Mouse (Mus musculus): ENCODE data around the gene Fcgr3. TPM values are rescaled to one million over a fixed set of nuclear protein-coding genes. Genes with fewer than 3 reads are reported as not detected.
A peak's percentile ranks its signal among the peaks of the same experiment; 100 is the strongest.
"Not testable (repeated sequence)": the region's sequence is repeated elsewhere in the genome, so short reads cannot be mapped to it uniquely, and the experiment has no call there.

Fcgr3 gene
- total RNA-seq, 2 experiments from 2014 or later: 12.5 to 14.2 TPM

DNA sequence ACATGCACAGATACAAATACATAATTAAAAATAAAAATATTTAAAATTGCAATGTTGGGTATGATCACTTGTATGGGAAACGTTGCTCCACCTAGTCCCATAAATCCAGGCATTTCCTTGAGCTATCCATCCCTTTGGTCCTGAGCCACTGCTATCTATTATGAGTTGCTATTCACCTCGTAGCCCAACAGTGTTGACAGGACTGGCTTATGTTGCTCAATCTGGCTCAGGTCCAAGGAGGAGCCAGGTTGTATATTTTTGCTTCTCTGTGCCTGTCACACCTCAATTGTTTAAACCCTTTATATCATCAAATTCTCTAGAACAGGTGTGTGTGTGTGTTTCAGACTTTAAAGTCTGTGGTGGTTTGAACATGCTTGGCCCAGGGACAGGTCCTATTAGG lies 26.0 kb upstream of the Fcgr3 start:
- DNase-seq (ENCODE audit: extremely low spot score in 1 of 2, low spot score in 2 of 2): no peak
- intact Hi-C loops (cut with DNase I): no loop called here

- no peak for DNase-seq (ENCODE audit: extremely low spot score in 1 of 2, low spot score in 2 of 2)
- intact Hi-C loops (cut with DNase I): no loop called here
Observed at GRCm38 (mm10) chr1:171089891-171090290, 25.2 kb upstream of the Fcgr3 start.

- DNase-seq (ENCODE audit: extremely low spot score in 1 of 2, low spot score in 2 of 2); intact Hi-C loops (cut with DNase I): not testable (repeated sequence)
Observed at GRCm38 (mm10) chr1:171088237-171088869, 23.6 kb upstream of the Fcgr3 start.

DNA sequence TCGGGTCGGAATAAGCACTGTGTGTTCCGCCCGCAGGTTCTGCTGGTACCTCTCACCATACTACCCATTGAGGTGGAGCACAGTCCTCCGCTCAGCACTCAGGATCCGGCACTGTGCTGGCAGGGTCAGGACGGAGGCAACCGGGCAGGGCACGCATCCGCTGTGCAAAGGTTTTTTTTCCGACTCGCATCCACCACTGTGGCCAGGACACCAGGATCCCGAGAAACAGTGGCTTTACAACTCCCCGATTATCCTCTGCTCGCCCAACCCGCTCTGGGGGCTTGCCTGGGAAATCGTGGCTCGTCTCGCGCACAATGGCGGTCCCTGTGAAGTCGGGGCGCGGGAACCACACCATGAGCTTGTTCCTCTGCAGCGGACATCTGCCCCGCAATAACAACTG lies 21.0 kb upstream of the Fcgr3 start:
- intact Hi-C loops (cut with DNase I): no loop called here

DNA sequence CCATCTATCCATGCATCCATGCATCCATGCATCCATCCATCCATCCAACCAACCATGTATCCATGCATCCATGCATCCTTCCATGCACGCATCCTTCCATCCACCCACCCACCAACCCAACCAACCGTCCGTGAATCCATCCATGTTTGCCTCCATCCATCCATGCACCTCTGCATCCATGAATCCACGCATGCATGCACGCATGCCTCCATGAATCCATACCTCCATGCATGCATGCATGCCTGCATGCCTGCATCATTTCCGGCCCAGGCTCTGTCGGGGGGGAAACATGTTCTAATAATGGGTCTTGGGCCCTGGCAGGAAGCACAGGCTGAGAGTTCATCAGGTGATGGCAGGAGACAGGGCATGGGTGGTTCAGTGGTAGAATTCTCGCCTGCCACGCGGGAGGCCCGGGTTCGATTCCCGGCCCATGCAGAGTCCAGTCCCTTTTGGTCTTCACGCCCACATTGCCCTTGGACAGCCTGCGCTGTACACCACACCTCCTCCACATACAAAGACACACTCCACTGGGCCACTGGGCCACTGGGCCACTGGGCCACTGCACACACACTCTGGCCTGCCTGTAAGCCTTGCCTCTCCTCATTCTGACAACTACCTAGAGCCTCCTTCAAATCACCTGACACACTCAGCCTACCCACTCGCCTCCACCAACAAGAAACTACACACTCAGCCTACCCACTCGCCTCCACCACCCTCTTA lies 16.9 kb upstream of the Fcgr3 start:
- DNase-seq (ENCODE audit: extremely low spot score in 1 of 2, low spot score in 2 of 2); intact Hi-C loops (cut with DNase I): not testable (repeated sequence)

More for the DNA sequence above, 21.0 kb upstream of the Fcgr3 start:
- DNase-seq (ENCODE audit: extremely low spot score in 1 of 2, low spot score in 2 of 2): no peak

GRCm38 (mm10) chr1:171079825-171080224 lies 15.1 kb upstream of the Fcgr3 start:
- DNase-seq (ENCODE audit: extremely low spot score in 1 of 2, low spot score in 2 of 2); intact Hi-C loops (cut with DNase I): not testable (repeated sequence)

DNA sequence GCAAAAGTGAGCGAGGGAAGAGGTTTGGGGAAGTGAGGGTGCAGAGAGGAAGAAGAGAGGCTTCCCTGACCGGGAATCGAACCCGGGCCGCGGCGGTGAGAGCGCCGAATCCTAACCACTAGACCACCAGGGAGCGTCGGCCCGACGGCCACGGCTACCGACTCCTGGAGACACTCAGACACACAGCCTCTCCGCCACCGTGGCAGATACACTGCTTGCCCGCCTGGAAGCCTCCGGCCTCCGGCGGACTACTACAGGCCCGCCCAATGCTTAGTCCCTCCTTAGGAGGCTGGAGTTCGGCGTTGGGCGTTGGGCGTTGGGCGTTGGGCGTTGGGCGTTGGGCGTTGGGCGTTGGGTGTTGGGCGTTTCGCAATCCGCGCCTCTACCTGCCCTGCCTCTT lies 14.6 kb upstream of the Fcgr3 start:
- intact Hi-C loops (cut with DNase I); DNase-seq (ENCODE audit: extremely low spot score in 1 of 2, low spot score in 2 of 2): not testable (repeated sequence)

DNA sequence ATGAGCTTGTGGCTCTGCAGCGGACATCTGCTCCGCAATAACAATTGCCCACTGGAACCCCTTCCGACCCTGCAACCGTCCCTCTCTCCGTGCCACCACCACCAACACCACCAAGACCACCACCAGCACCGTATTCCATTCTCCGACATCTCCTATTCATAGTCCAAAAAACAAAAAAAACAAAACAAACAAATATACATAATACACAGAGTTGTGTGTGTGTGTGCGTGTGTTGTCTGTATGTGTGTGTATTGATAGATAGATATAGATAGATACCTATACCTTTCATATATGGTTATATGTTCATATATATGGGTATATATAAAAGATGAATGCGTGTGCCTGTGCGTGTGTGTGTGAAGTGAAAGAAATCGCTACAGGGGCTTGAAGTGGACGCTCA lies 13.7 kb upstream of the Fcgr3 start:
- DNase-seq (ENCODE audit: extremely low spot score in 1 of 2, low spot score in 2 of 2); intact Hi-C loops (cut with DNase I): not testable (repeated sequence)

DNA sequence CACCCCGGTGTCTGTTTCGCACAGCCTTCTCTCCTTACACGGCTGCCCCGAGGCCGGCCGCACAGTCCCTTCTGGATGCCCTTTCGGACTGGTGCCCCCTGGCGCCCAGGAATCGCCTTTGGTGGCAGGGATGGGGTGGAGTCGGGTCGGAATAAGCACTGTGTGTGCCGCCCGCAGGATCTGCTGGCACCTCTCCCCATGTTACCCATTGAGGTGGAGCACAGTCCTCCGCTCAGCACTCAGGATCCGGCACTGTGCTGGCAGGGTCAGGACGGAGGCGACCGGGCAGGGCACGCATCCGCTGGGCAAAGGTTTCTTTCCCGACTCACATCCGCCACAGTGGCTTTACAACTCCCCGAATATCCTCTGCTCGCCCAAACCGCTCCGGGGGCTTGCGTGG lies 13.2 kb upstream of the Fcgr3 start:
- DNase-seq (ENCODE audit: extremely low spot score in 1 of 2, low spot score in 2 of 2): peak in 1 of 2 experiments; percentile 40
- intact Hi-C loops (cut with DNase I): not testable (repeated sequence)

DNA sequence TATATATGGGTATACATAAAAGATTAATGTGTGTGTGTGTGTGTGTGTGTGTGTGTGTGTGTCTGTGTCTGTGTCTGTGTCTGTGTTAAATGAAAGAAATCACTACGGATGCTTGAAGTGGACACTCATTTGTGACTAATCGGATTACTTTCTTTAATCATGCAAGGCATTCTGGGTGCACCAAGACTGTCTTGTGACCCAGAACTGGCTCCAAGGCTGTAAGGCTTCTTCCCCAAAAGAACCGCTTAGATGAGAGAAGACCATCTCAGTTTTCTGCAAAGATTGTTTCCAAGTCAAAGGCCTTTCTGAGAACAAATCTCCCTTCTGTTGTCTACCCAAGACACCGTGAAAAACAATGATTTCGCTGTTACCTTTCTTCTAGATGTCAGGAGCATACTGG lies 12.5 kb upstream of the Fcgr3 start:
- intact Hi-C loops (cut with DNase I); DNase-seq (ENCODE audit: extremely low spot score in 1 of 2, low spot score in 2 of 2): not testable (repeated sequence)

- DNase-seq (ENCODE audit: extremely low spot score in 1 of 2, low spot score in 2 of 2); intact Hi-C loops (cut with DNase I): not testable (repeated sequence)
Observed at GRCm38 (mm10) chr1:171076176-171076575, 11.4 kb upstream of the Fcgr3 start.

DNA sequence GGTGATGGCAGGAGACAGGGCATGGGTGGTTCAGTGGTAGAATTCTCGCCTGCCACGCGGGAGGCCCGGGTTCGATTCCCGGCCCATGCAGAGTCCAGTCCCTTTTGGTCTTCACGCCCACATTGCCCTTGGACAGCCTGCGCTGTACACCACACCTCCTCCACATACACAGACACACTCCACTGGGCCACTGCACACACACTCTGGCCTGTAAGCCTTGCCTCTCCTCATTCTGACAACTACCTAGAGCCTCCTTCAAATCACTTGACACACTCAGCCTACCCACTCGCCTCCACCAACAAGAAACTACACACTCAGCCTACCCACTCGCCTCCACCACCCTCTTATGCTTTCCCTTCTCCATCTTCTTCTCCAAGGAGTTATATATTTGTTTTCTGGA lies 9.5 kb upstream of the Fcgr3 start:
- DNase-seq (ENCODE audit: extremely low spot score in 1 of 2, low spot score in 2 of 2); intact Hi-C loops (cut with DNase I): not testable (repeated sequence)

DNA sequence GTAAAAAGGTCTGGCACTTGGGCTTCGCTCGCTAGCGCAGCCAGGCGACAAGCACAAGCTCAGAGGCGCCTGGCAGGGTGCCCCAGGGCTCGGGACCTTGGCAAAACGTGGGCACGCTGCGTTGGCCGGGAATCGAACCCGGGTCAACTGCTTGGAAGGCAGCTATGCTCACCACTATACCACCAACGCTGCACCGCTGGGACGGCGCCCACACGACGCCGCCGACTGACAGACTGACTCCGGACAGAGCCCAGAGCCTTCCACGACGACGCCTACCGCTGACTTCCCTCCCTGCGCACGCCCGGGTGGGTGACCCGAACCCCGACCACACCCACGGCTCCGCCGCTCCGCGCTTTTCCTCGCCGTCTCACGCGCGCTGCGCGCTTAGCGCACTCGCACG lies 7.5 kb upstream of the Fcgr3 start:
- DNase-seq (ENCODE audit: extremely low spot score in 1 of 2, low spot score in 2 of 2); intact Hi-C loops (cut with DNase I): not testable (repeated sequence)

- intact Hi-C loops (cut with DNase I); DNase-seq (ENCODE audit: extremely low spot score in 1 of 2, low spot score in 2 of 2): not testable (repeated sequence)
Observed at GRCm38 (mm10) chr1:171071726-171072125, 7.0 kb upstream of the Fcgr3 start.

GRCm38 (mm10) chr1:171070879-171071278 lies 6.1 kb upstream of the Fcgr3 start:
- DNase-seq (ENCODE audit: extremely low spot score in 1 of 2, low spot score in 2 of 2); intact Hi-C loops (cut with DNase I): not testable (repeated sequence)

- intact Hi-C loops (cut with DNase I); DNase-seq (ENCODE audit: extremely low spot score in 1 of 2, low spot score in 2 of 2): not testable (repeated sequence)
Observed at GRCm38 (mm10) chr1:171069508-171069907, 4.8 kb upstream of the Fcgr3 start.

DNA sequence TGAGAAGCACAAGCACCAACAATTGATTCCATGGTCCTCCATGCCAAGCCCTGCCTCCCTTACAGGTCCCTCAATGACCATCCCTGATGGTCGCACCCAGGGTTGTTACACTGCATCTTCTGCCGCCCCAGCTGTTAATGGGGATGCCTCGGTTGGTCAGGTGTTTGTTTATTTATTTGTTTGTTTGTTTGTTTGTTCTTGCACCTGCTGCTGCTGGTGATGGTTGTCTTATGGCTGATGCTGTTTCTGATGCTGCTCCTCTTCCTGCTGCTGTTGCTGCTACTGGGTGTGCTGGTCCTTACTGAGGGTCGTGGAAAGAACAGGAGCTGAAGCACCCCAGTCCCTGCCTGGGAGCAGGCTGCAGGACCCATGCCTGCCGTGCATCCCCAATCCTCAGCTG lies 3.2 kb upstream of the Fcgr3 start:
- intact Hi-C loops (cut with DNase I); DNase-seq (ENCODE audit: extremely low spot score in 1 of 2, low spot score in 2 of 2): not testable (repeated sequence)

DNA sequence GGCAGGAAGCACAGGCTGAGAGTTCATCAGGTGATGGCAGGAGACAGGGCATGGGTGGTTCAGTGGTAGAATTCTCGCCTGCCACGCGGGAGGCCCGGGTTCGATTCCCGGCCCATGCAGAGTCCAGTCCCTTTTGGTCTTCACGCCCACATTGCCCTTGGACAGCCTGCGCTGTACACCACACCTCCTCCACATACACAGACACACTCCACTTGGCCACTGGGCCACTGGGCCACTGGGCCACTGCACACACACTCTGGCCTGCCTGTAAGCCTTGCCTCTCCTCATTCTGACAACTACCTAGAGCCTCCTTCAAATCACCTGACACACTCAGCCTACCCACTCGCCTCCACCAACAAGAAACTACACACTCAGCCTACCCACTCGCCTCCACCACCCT lies 1.8 kb upstream of the Fcgr3 start:
- DNase-seq (ENCODE audit: extremely low spot score in 1 of 2, low spot score in 2 of 2); intact Hi-C loops (cut with DNase I): not testable (repeated sequence)

DNA sequence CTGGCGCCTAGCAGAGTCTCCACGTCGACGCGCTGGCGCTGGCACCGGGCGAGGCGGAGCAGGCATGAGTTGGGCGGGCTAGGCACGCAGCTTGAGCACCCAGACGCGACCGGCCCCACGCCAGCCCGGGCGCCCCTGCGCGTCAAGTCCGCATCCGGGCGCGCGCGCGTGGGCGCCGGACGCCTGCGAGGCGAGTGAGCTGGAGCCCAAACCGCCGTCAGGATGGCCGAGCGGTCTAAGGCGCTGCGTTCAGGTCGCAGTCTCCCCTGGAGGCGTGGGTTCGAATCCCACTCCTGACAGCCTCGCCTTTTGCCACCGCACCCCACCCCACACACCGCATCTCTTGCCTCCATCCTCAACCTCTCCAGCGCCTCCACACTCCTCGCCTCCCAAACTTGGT lies 1.0 kb upstream of the Fcgr3 start:
- DNase-seq (ENCODE audit: extremely low spot score in 1 of 2, low spot score in 2 of 2): peak in 1 of 2 experiments; percentile 76
- intact Hi-C loops (cut with DNase I): not testable (repeated sequence)

- intact Hi-C loops (cut with DNase I): not testable (repeated sequence)
- peak in 1 of 2 experiments; percentile 81 for DNase-seq (ENCODE audit: extremely low spot score in 1 of 2, low spot score in 2 of 2)
Observed at GRCm38 (mm10) chr1:171065243-171065587, 480 bp upstream of the Fcgr3 start.

Data from left cerebral cortex, postnatal 10 days (tissue).